Mouse (Mus musculus): ENCODE data around the gene Samd5. TPM values are rescaled to one million over a fixed set of nuclear protein-coding genes. Genes with fewer than 3 reads are reported as not detected.

Gene Samd5
- total RNA-seq, 4 experiments from 2014 or later = 11.7 to 21.6 (median 13.9) TPM

DNA sequence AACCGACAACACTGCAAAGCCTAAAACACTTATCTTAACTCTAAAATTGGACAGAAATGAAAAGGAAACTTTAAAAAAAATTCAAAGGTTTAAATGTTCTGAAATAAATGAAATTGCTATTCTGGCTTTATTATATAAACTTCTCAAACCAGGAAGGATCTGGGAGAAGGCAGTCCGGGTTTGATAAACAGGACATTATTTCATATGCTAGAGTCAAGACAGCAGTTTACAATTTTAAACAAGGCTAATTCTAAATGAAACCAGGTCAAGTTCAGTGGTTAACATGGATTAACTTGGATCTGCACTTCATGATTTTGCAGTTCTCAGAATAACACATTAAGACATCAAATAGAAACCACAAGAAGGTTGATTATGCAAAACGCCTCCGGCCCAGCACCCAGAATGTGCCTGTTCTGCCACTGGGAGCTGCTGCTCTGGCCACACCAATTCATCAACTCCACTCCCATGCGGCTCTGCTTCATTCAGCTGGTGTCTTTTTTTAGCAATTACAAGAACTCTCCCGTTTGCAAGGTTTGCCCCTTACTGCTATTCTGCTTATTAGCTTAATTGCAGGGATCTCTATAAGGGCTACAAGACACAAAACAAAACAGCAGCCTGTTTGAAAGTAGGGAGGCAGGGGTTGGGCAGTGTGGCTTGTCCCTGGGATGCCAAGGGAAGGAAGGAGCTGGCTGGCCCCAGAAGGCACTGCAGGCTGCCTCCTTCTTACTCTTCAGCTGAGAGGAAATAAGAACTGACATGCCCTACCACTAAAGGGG is 24.8 kb downstream of the Samd5 start:
- DNase-seq (ENCODE audit: low spot score in 2 of 2) = peak in 1 of 2 experiments; percentile 32

GRCm38 (mm10) chr10:9648464-9648863 is 26.5 kb downstream of the Samd5 start:
- DNase-seq (ENCODE audit: low spot score in 2 of 2) = no peak

- no peak for DNase-seq (ENCODE audit: low spot score in 2 of 2)
Measured at GRCm38 (mm10) chr10:9647741-9648140, 27.3 kb downstream of the Samd5 start.

DNA sequence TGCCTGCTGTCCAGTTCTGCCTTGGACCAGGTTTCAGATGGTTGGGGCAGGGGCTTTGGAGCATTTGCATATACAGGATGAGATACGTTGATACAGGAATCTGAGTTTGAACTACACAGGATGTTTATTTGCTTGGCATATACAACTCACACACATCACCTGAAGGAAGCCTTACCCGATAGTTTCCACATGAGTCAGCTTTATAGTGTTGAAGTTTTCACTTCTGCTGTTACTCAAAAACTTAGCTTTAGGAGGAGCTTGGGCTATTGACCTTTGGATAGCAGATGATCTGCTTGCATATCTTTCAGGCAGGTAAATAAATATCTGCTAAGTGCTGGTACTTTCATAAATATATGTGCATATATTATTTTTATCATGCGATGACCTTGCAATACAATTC is 28.6 kb downstream of the Samd5 start:
- DNase-seq (ENCODE audit: low spot score in 2 of 2) = no peak

- no peak for DNase-seq (ENCODE audit: low spot score in 2 of 2)
Measured at GRCm38 (mm10) chr10:9643531-9643930, 31.5 kb downstream of the Samd5 start.

DNA sequence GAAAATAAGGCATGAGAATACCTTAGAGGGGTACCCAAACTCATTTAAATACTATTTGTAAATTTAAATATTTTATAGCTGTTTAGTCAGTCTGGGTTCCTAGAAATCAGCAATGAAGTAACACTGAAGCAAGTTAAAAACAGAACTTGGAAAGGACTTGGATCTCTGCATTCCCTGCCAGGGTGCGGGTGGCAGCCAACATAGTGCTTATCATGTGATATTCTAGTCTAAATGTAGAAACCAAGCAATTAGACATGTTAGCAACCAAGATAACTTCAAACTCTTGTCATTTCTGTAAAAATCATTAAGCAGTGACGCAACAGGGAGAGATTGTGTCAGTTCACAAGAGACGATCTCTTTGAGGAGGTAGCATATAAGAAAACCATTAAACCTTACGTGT is 32.9 kb downstream of the Samd5 start:
- DNase-seq (ENCODE audit: low spot score in 2 of 2) = peak in 1 of 2 experiments; percentile 66

GRCm38 (mm10) chr10:9640678-9641077 is 34.3 kb downstream of the Samd5 start:
- no peak for DNase-seq (ENCODE audit: low spot score in 2 of 2)

- no peak for DNase-seq (ENCODE audit: low spot score in 2 of 2)
Measured at GRCm38 (mm10) chr10:9640056-9640455, 35.0 kb downstream of the Samd5 start.

- DNase-seq (ENCODE audit: low spot score in 2 of 2) = no peak
Measured at GRCm38 (mm10) chr10:9625356-9625755, 49.7 kb downstream of the Samd5 start.

- DNase-seq (ENCODE audit: low spot score in 2 of 2) = no peak
Measured at GRCm38 (mm10) chr10:9621926-9622688, 52.9 kb downstream of the Samd5 start.

DNA sequence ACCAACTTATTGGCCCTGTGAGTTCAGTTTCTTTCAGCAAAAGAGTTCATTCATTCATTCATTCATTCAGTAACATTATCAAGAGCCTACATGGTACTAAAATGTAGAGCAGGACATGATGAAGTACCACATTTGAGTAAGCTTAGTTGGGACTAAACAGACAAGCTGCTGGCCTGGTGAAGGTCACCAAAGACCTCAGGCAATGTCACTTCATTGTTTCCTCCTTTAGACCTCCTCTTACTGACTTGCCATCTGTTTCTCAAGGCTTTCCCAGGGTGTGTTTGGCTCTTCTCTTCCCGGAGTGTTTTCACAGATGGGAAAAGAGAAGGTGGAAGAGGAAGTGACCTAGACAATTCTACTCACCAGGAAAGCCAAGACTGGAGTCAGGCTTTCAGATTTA is 54.0 kb downstream of the Samd5 start:
- no peak for DNase-seq (ENCODE audit: low spot score in 2 of 2)

- no peak for DNase-seq (ENCODE audit: low spot score in 2 of 2)
Measured at GRCm38 (mm10) chr10:9615009-9615408, 60.0 kb downstream of the Samd5 start.

DNA sequence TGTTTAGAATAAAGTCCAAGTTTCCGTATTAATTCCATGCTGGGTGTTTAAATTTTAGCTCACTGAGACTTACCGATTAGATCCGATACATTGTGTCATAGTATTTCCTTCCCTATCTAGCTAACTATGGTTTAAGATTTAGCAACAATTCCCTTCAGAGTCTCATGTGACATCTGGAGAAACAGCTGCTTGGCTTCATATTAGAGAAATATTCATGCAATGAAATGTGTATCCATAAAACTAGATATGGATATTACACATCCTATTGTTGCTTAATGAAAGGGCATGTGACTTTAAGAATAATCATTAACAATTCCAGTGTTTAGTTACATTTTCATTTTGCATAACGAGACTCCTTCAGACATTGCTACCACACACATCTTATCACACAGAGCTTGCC is 66.2 kb downstream of the Samd5 start:
- no peak for DNase-seq (ENCODE audit: low spot score in 2 of 2)

GRCm38 (mm10) chr10:9607155-9607554 is 67.9 kb downstream of the Samd5 start:
- DNase-seq (ENCODE audit: low spot score in 2 of 2) = no peak

DNA sequence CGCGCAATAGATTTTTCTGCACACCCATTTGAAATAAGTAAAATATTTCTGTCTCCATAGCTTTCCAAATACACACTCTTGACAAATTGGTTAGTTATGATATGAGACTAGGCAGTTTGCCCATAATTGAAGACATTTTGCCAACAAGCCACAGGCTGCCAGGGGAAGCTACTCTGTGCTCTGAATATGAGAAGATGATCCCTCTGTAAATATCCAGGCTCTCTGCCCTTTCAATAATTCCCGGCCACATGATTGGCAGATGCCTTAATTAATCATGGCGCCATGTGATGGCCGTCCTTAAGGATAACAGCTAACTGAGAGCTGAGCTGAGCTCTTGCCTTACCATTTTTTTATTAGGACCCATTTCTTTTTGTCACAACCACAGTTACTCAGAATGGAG is 69.4 kb downstream of the Samd5 start:
- no peak for DNase-seq (ENCODE audit: low spot score in 2 of 2)

- DNase-seq (ENCODE audit: low spot score in 2 of 2) = no peak
Measured at GRCm38 (mm10) chr10:9603290-9603689, 71.7 kb downstream of the Samd5 start.

DNA sequence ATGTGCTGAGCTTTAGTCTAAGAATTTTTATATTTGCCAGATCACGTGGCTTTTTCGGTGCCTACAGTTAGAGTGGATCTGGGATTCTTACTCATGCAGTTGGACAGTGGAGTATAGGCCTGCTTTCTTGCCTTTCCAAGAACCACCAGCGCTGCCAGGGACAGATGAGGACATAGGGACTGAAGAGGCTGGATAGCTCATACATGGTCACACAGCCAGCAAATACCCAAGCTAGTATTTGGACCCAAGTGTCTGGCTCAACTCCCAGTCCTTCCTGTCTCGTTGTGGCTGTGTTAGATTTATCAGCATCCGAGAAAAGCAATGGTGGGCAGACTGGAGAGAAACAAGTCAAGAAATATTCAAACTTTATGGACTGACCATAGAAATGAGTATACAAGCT is 72.2 kb downstream of the Samd5 start:
- peak in 1 of 2 experiments; percentile 14 for DNase-seq (ENCODE audit: low spot score in 2 of 2)

DNA sequence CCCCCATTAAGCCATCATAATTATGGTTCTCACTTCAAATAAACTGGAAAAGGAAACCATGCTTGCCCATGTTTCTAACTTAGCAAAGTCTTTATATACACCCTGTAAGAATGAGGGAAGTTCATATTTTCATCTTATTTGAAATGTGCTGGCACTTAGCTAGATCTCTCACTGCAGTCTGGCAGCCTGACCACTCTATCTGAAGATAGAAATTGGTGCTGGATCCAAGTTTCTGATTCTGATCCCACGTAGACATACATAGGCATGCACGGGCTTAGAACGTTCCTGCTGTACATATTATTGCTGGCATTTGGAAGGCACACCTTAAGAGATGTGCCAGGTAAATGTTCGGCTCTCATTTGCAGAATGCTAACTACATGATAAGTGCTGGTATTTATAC is 72.6 kb downstream of the Samd5 start:
- no peak for DNase-seq (ENCODE audit: low spot score in 2 of 2)

- DNase-seq (ENCODE audit: low spot score in 2 of 2) = no peak
Measured at GRCm38 (mm10) chr10:9596228-9596627, 78.8 kb downstream of the Samd5 start.

DNA sequence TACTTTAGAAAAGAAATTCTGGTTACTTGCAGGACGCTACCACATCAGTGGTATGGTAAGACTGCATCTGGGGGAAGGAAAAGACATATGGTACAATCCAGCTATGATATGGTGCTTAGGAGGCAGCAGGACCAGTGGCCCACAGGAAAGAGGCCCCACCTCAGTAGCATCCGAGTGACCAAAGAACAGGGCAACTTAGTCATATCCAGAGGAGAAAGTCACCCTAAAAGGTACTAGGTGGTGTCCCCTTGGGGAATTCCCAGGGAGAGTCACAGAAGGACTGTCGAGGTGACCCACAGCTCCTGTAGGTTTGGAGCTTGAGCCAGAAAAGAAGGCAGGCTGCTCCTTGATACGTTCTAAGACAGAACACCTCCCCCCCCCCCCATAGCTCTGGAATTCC is 80.3 kb downstream of the Samd5 start:
- no peak for DNase-seq (ENCODE audit: low spot score in 2 of 2)

- DNase-seq (ENCODE audit: low spot score in 2 of 2) = peak in 1 of 2 experiments; percentile 39
Measured at GRCm38 (mm10) chr10:9590606-9591005, 84.4 kb downstream of the Samd5 start.

DNA sequence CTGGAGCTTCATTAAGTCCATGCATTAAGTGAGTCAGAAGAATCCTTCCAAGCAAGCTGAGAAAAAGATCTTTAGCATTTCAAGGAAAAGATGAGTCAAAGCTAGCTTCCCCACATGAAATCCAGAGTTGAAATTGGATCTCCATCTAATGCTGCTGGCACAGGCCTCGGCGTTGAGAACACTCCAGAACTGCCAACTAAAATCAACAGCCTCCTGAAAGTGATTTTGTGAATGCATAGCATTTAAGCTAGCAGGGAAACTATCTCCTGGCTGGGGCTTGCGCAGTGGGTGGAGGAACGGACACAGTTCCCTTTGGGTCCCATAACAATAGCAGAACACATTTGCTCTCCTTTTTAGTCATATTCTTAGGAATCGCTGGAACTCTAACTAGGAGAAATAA is 88.7 kb downstream of the Samd5 start:
- peak in 1 of 2 experiments; percentile 76 for DNase-seq (ENCODE audit: low spot score in 2 of 2)

GRCm38 (mm10) chr10:9579374-9579773 is 95.6 kb downstream of the Samd5 start:
- DNase-seq (ENCODE audit: low spot score in 2 of 2) = no peak

All from left cerebral cortex, adult 8-10 months (tissue).